Mouse (Mus musculus): Measurements from ENCODE around the gene Lce1c. TPM values are rescaled to one million over a fixed set of nuclear protein-coding genes. Genes with fewer than 3 reads are reported as not detected.

The Lce1c gene
- total RNA-seq, 1 experiment = not detected

- DNase-seq (ENCODE audit: low read depth, low spot score) = no peak
- Histone ChIP-seq H3K4me1 (ENCODE audit: control insufficient read depth in 2 of 2, insufficient read depth in 2 of 2, low read length in 2 of 2, poor library complexity in 1 of 2) (0 out of 4 replicates have a peak, but pooled peaks cover 0 to 2% of the 10 kb centered on the region in 2 experiments), H3K9me3 (ENCODE audit: control insufficient read depth, insufficient read depth, low read depth, low read length) (no peaks in the 10 kb centered on the region), H3K36me3 (ENCODE audit: control insufficient read depth, insufficient read depth, low read length, poor library complexity, severe bottlenecking) (no peaks in the 10 kb centered on the region), H3K27ac (ENCODE audit: insufficient read depth, low read depth, low read length, poor library complexity, severe bottlenecking) (no peak overlapping the region), H3K4me3 (ENCODE audit: insufficient read depth in 1 of 2, low read depth in 1 of 2, low read length in 2 of 2, poor library complexity in 1 of 2, severe bottlenecking in 1 of 2) (no peak overlapping the region), H3K9ac (ENCODE audit: insufficient read depth, low read depth, low read length, poor library complexity, severe bottlenecking) (no peak overlapping the region)
- TF ChIP-seq ZC3H11A (IDR thresholded peaks at IDR 0.05; ENCODE audit: borderline replicate concordance, low read depth, low read length) = no peak
- TF ChIP-seq ZNF384 (IDR thresholded peaks at IDR 0.05; ENCODE audit: low read depth, low read length) = no peak
- TF ChIP-seq HCFC1 (IDR thresholded peaks at IDR 0.05; ENCODE audit: borderline replicate concordance, insufficient read depth, low read length) = no peak
- no peak for TF ChIP-seq MAFK (IDR thresholded peaks at IDR 0.05; ENCODE audit: insufficient read depth, low read depth, low read length)
- in situ Hi-C loops (cut with MboI; ENCODE audit: low sequenced_read_pairs in 2 of 2, unreplicated experiment in 2 of 2) = no loop called here
Observed at GRCm38 (mm10) chr3:92691688-92692087, 12.6 kb downstream of the Lce1c start.

GRCm38 (mm10) chr3:92694613-92695012 is 15.6 kb downstream of the Lce1c start:
- no peak overlapping the region for H3K27ac ChIP-seq (ENCODE audit: insufficient read depth, low read depth, low read length, poor library complexity, severe bottlenecking)
- H3K9me3 ChIP-seq (ENCODE audit: control insufficient read depth, insufficient read depth, low read depth, low read length) = no peaks in the 10 kb centered on the region
- no peaks in the 10 kb centered on the region for H3K36me3 ChIP-seq (ENCODE audit: control insufficient read depth, insufficient read depth, low read length, poor library complexity, severe bottlenecking)
- TF ChIP-seq HCFC1 (IDR thresholded peaks at IDR 0.05; ENCODE audit: borderline replicate concordance, insufficient read depth, low read length) = no peak
- TF ChIP-seq CHD2 (IDR thresholded peaks at IDR 0.05; ENCODE audit: low read depth, low read length) = no peak
- TF ChIP-seq ZNF384 (IDR thresholded peaks at IDR 0.05; ENCODE audit: low read depth, low read length) = no peak
- no peak for TF ChIP-seq ZC3H11A (IDR thresholded peaks at IDR 0.05; ENCODE audit: borderline replicate concordance, low read depth, low read length)
- no peak for TF ChIP-seq MAFK (IDR thresholded peaks at IDR 0.05; ENCODE audit: insufficient read depth, low read depth, low read length)
- H3K4me1 ChIP-seq (ENCODE audit: control insufficient read depth in 2 of 2, insufficient read depth in 2 of 2, low read length in 2 of 2, poor library complexity in 1 of 2) = 0 out of 4 replicates have a peak, but pooled peaks cover 0 to 2% of the 10 kb centered on the region in 2 experiments
- H3K9ac ChIP-seq (ENCODE audit: insufficient read depth, low read depth, low read length, poor library complexity, severe bottlenecking) = no peak overlapping the region
- in situ Hi-C loops (cut with MboI; ENCODE audit: low sequenced_read_pairs in 2 of 2, unreplicated experiment in 2 of 2) = no loop called here
- DNase-seq (ENCODE audit: low read depth, low spot score) = peak; percentile 33
- no peak overlapping the region for H3K4me3 ChIP-seq (ENCODE audit: insufficient read depth in 1 of 2, low read depth in 1 of 2, low read length in 2 of 2, poor library complexity in 1 of 2, severe bottlenecking in 1 of 2)

GRCm38 (mm10) chr3:92708974-92709373 is 29.9 kb downstream of the Lce1c start, which contains the start of gene Lce1e:
Gene Lce1e, minus strand, starts transcription at chr3:92709074.
- no peak for TF ChIP-seq HCFC1 (IDR thresholded peaks at IDR 0.05; ENCODE audit: borderline replicate concordance, insufficient read depth, low read length)
- no peak for TF ChIP-seq ZC3H11A (IDR thresholded peaks at IDR 0.05; ENCODE audit: borderline replicate concordance, low read depth, low read length)
- TF ChIP-seq MAFK (IDR thresholded peaks at IDR 0.05; ENCODE audit: insufficient read depth, low read depth, low read length) = no peak
- no peak for TF ChIP-seq ZNF384 (IDR thresholded peaks at IDR 0.05; ENCODE audit: low read depth, low read length)
- TF ChIP-seq CHD2 (IDR thresholded peaks at IDR 0.05; ENCODE audit: low read depth, low read length) = no peak
- no peak for DNase-seq (ENCODE audit: low read depth, low spot score)
- H3K4me3 ChIP-seq (ENCODE audit: insufficient read depth in 1 of 2, low read depth in 1 of 2, low read length in 2 of 2, poor library complexity in 1 of 2, severe bottlenecking in 1 of 2) = no peak within 1 kb of the TSS
- in situ Hi-C loops (cut with MboI; ENCODE audit: low sequenced_read_pairs in 2 of 2, unreplicated experiment in 2 of 2) = no loop called here
- no peak within 1 kb of the TSS for H3K9ac ChIP-seq (ENCODE audit: insufficient read depth, low read depth, low read length, poor library complexity, severe bottlenecking)
- H3K9me3 ChIP-seq (ENCODE audit: control insufficient read depth, insufficient read depth, low read depth, low read length) = no peaks in the 10 kb centered on the region
- H3K27ac ChIP-seq (ENCODE audit: insufficient read depth, low read depth, low read length, poor library complexity, severe bottlenecking) = no peak within 1 kb of the TSS
- H3K4me1 ChIP-seq (ENCODE audit: control insufficient read depth in 2 of 2, insufficient read depth in 2 of 2, low read length in 2 of 2, poor library complexity in 1 of 2) = no peaks in the 10 kb centered on the region
- no peaks in the 10 kb centered on the region for H3K36me3 ChIP-seq (ENCODE audit: control insufficient read depth, insufficient read depth, low read length, poor library complexity, severe bottlenecking)

GRCm38 (mm10) chr3:92715122-92715521 is 36.1 kb downstream of the Lce1c start:
- in situ Hi-C loops (cut with MboI; ENCODE audit: low sequenced_read_pairs in 2 of 2, unreplicated experiment in 2 of 2) = no loop called here

GRCm38 (mm10) chr3:92720250-92720649 is 41.2 kb downstream of the Lce1c start, which contains the start of gene Lce1f:
Gene Lce1f, minus strand, starts transcription at chr3:92720350.
- H3K9me3 ChIP-seq (ENCODE audit: control insufficient read depth, insufficient read depth, low read depth, low read length) = no peaks in the 10 kb centered on the region
- no peaks in the 10 kb centered on the region for H3K36me3 ChIP-seq (ENCODE audit: control insufficient read depth, insufficient read depth, low read length, poor library complexity, severe bottlenecking)
- no peak within 1 kb of the TSS for H3K27ac ChIP-seq (ENCODE audit: insufficient read depth, low read depth, low read length, poor library complexity, severe bottlenecking)
- no peaks in the 10 kb centered on the region for H3K4me1 ChIP-seq (ENCODE audit: control insufficient read depth in 2 of 2, insufficient read depth in 2 of 2, low read length in 2 of 2, poor library complexity in 1 of 2)
- no peak for TF ChIP-seq ZNF384 (IDR thresholded peaks at IDR 0.05; ENCODE audit: low read depth, low read length)
- TF ChIP-seq ZC3H11A (IDR thresholded peaks at IDR 0.05; ENCODE audit: borderline replicate concordance, low read depth, low read length) = no peak
- no peak for TF ChIP-seq HCFC1 (IDR thresholded peaks at IDR 0.05; ENCODE audit: borderline replicate concordance, insufficient read depth, low read length)
- TF ChIP-seq MAFK (IDR thresholded peaks at IDR 0.05; ENCODE audit: insufficient read depth, low read depth, low read length) = no peak
- no peak for TF ChIP-seq CHD2 (IDR thresholded peaks at IDR 0.05; ENCODE audit: low read depth, low read length)
- H3K4me3 ChIP-seq (ENCODE audit: insufficient read depth in 1 of 2, low read depth in 1 of 2, low read length in 2 of 2, poor library complexity in 1 of 2, severe bottlenecking in 1 of 2) = no peak within 1 kb of the TSS
- H3K9ac ChIP-seq (ENCODE audit: insufficient read depth, low read depth, low read length, poor library complexity, severe bottlenecking) = no peak within 1 kb of the TSS
- in situ Hi-C loops (cut with MboI; ENCODE audit: low sequenced_read_pairs in 2 of 2, unreplicated experiment in 2 of 2) = no loop called here
- no peak for DNase-seq (ENCODE audit: low read depth, low spot score)

More at GRCm38 (mm10) chr3:92715122-92715521, 36.1 kb downstream of the Lce1c start:
- Histone ChIP-seq H3K27ac (ENCODE audit: insufficient read depth, low read depth, low read length, poor library complexity, severe bottlenecking) (no peak overlapping the region), H3K36me3 (ENCODE audit: control insufficient read depth, insufficient read depth, low read length, poor library complexity, severe bottlenecking) (no peaks in the 10 kb centered on the region), H3K9me3 (ENCODE audit: control insufficient read depth, insufficient read depth, low read depth, low read length) (no peaks in the 10 kb centered on the region), H3K9ac (ENCODE audit: insufficient read depth, low read depth, low read length, poor library complexity, severe bottlenecking) (no peak overlapping the region), H3K4me1 (ENCODE audit: control insufficient read depth in 2 of 2, insufficient read depth in 2 of 2, low read length in 2 of 2, poor library complexity in 1 of 2) (no peaks in the 10 kb centered on the region), H3K4me3 (ENCODE audit: insufficient read depth in 1 of 2, low read depth in 1 of 2, low read length in 2 of 2, poor library complexity in 1 of 2, severe bottlenecking in 1 of 2) (no peak overlapping the region)
- no peak for DNase-seq (ENCODE audit: low read depth, low spot score)
- no peak for TF ChIP-seq MAFK (IDR thresholded peaks at IDR 0.05; ENCODE audit: insufficient read depth, low read depth, low read length)
- no peak for TF ChIP-seq ZNF384 (IDR thresholded peaks at IDR 0.05; ENCODE audit: low read depth, low read length)
- no peak for TF ChIP-seq HCFC1 (IDR thresholded peaks at IDR 0.05; ENCODE audit: borderline replicate concordance, insufficient read depth, low read length)
- TF ChIP-seq ZC3H11A (IDR thresholded peaks at IDR 0.05; ENCODE audit: borderline replicate concordance, low read depth, low read length) = no peak
- TF ChIP-seq CHD2 (IDR thresholded peaks at IDR 0.05; ENCODE audit: low read depth, low read length) = no peak
